Mouse (Mus musculus) lung, postnatal 25 days (tissue): ENCODE data around the gene Sae1.

Source experiments
- DNase-seq: peaks from one replicate; pipeline ENCODE4 v3.0.0; 2022; ENCODE audit warnings: low spot score

Sae1 gene

GRCm38 (mm10) chr7:16280721-16281120, 106.9 kb downstream of the Sae1 start:
- no peak for DNase-seq

GRCm38 (mm10) chr7:16274922-16275890, 112.4 kb downstream of the Sae1 start:
- DNase-seq = no peak

GRCm38 (mm10) chr7:16273766-16274140, 113.9 kb downstream of the Sae1 start:
- DNase-seq = peak; percentile 61

GRCm38 (mm10) chr7:16273081-16273765, 114.4 kb downstream of the Sae1 start, which contains the start of gene Inafm1:
Inafm1 (minus strand) TSS chr7:16273617.
- peak; percentile 91 for DNase-seq

- peak; percentile 57 for DNase-seq
Measured at GRCm38 (mm10) chr7:16272681-16273080, 114.9 kb downstream of the Sae1 start.

- no peak for DNase-seq
Measured at GRCm38 (mm10) chr7:16271139-16271538, 116.5 kb downstream of the Sae1 start.
